In the genomic region with DNA sequence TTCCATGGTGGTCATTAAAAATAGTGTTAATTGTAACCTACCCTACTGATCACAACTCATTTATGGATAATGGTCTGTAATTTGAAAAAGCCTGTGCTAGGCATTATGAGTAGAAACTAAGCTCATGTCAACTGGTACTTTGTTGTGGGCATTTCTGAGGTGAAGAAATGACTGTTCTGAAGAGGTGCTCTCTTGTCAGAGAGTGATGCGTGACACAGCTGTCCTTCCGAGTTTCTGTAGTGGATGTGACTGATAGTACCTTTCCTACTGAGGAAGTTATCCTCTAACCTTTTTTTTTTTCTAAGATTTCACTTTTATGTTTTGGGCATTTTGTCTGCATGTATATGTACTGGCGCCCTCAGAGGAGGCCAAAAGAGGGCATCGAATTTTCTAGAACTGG, we compare ENCODE assay signal across 18 mouse cellular contexts.
"Had no signal": no experiment of that assay in that cellular context is flagged by ENCODE, and none has a peak within 500 bp of the region (broad histone marks: within the 10 kb centered on the region; RNA-seq: fewer than 3 reads in every experiment).

No protein-coding gene starts in this region.

- DNase-seq: gastrocnemius, adult 2 months; gastrocnemius, postnatal 10 days; gastrocnemius, postnatal 25 days; heart, adult 2 months; heart, postnatal 14 days; heart, postnatal 36 days; kidney, adult 18-20 months; kidney, adult 8-10 months; kidney, postnatal 10 days; kidney, postnatal 25 days; kidney, postnatal 4 days; layer of hippocampus, adult 9-11 months; layer of hippocampus, postnatal 36 days; left cerebral cortex, postnatal 4 days had no signal

- ATAC-seq: hindbrain, embryonic 16.5 days; intestine, embryonic 15.5 days; intestine, postnatal 0 days; liver, embryonic 12.5 days had no signal
